Mouse (Mus musculus): Measurements from ENCODE around the gene Sprr2f. TPM values are rescaled to one million over a fixed set of nuclear protein-coding genes. Genes with fewer than 3 reads are reported as not detected.

Gene Sprr2f
- polyA plus RNA-seq, 1 experiment = not detected

DNA sequence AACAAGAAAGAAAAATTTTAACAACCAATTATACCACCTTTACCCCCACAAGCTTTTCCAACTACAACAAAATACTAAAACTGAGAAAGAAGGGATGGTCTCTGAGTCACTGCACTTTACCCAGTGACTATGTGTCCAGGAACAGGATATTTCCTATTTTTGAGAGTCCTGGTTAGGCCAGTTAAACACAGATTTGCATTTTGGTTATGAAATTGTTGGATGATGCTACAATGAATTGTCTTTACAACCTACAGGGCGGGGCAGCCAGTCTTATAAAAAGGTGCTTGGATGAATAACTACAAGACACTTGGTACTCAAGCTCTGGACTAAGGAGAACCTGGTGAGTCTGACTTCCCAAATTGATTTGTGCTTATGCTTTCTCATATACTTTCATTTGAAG is 20.4 kb downstream of the Sprr2f start, which contains the start of gene Sprr2h:
Gene Sprr2h (plus strand): TSS at position 301 of the 400 bp plus-strand sequence.
- DNase-seq = no peak
- no peak within 1 kb of the TSS for H3K4me3 ChIP-seq (replicated peaks; ENCODE audit: insufficient read depth, low read depth, low read length)
- 72% methylated on average over 1 of the region's 1 CpGs for WGBS
- H3K27ac ChIP-seq (ENCODE audit: insufficient read depth, low read length) = no peak within 1 kb of the TSS
- no peaks in the 10 kb centered on the region for H3K27me3 ChIP-seq (ENCODE audit: control insufficient read depth, insufficient read depth, low read length)
- TF ChIP-seq CTCF (IDR thresholded peaks at IDR 0.05; ENCODE audit: borderline replicate concordance, insufficient read depth, low read depth, low read length) (no peak), POLR2A (IDR thresholded peaks at IDR 0.05; ENCODE audit: borderline replicate concordance, insufficient read depth, low read length) (no peak)
- no peaks in the 10 kb centered on the region for H3K4me1 ChIP-seq (ENCODE audit: control insufficient read depth, insufficient read depth, low read length)

DNA sequence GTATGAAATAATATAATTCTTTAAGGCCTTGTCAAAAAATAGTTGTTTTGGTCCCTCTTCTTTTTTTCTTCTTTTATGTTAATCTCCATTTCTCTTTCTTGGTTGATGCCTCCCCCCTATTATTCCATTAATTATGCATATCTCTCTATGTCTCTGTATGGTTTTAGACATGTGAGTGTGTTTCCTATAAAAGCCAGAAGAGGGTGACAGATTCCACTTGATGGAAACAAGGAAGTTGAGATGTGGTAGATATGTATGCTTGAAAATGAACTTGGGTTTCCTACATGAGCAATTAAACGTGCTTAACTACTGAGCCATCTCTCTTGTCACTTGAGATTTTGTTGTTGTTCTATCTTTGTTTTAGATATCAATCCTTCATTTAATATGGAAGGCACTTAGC is 29.3 kb downstream of the Sprr2f start:
- WGBS = 45% methylated on average over 1 of the region's 1 CpGs
- TF ChIP-seq POLR2A (IDR thresholded peaks at IDR 0.05; ENCODE audit: borderline replicate concordance, insufficient read depth, low read length) (no peak), CTCF (IDR thresholded peaks at IDR 0.05; ENCODE audit: borderline replicate concordance, insufficient read depth, low read depth, low read length) (no peak)
- no peaks in the 10 kb centered on the region for H3K4me1 ChIP-seq (ENCODE audit: control insufficient read depth, insufficient read depth, low read length)
- DNase-seq = no peak
- H3K27me3 ChIP-seq (ENCODE audit: control insufficient read depth, insufficient read depth, low read length) = no peaks in the 10 kb centered on the region
- H3K27ac ChIP-seq (ENCODE audit: insufficient read depth, low read length) = no peak overlapping the region
- H3K4me3 ChIP-seq (replicated peaks; ENCODE audit: insufficient read depth, low read depth, low read length) = no peak overlapping the region

DNA sequence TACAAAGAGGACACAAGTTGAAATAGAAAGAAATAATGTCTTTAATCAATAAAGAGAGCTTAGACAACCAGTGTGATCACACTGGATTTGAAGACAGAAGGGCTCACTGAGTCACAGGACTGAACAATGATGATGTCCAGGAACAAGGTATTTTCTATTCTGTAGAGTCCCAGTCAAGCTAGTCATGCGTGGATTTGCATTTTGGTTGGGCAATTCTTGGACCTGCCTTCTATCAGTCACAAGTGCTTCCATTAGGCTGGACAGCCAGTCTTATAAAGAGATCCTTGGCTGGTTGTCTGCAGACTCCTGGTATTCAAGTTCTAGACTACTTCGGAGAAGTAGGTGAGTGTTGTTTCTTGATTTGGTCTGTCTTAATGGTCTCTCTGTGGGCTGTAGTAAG is 42.7 kb downstream of the Sprr2f start, which contains the start of gene Sprr2i:
Gene Sprr2i (plus strand): TSS at position 301 of the 400 bp plus-strand sequence.
- Histone ChIP-seq H3K27me3 (ENCODE audit: control insufficient read depth, insufficient read depth, low read length) (no peaks in the 10 kb centered on the region), H3K4me1 (ENCODE audit: control insufficient read depth, insufficient read depth, low read length) (no peaks in the 10 kb centered on the region), H3K27ac (ENCODE audit: insufficient read depth, low read length) (no peak within 1 kb of the TSS), H3K4me3 (replicated peaks; ENCODE audit: insufficient read depth, low read depth, low read length) (no peak within 1 kb of the TSS)
- DNase-seq = no peak
- TF ChIP-seq CTCF (IDR thresholded peaks at IDR 0.05; ENCODE audit: borderline replicate concordance, insufficient read depth, low read depth, low read length) = no peak
- TF ChIP-seq POLR2A (IDR thresholded peaks at IDR 0.05; ENCODE audit: borderline replicate concordance, insufficient read depth, low read length) = no peak
- 93% methylated on average over 2 of the region's 2 CpGs for WGBS

Other genes with a start within 250 kb of the Sprr2f start
- not detected in 2 replicates for gene Prr9, start 241.2 kb upstream of the Sprr2f start, polyA plus RNA-seq (2012; rRNA removed)
- gene Lelp1, start 222.4 kb upstream of the Sprr2f start, polyA plus RNA-seq (2012; rRNA removed) = not detected in 2 replicates
- not detected in 2 replicates for gene Sprr2a1, start 149.4 kb upstream of the Sprr2f start, polyA plus RNA-seq (2012; rRNA removed)
- gene Sprr2a2, start 149.3 kb upstream of the Sprr2f start, polyA plus RNA-seq (2012; rRNA removed) = 1.3 and 1.7 TPM in 2 replicates
- gene Sprr2a3, start 79.8 kb upstream of the Sprr2f start, polyA plus RNA-seq (2012; rRNA removed) = not detected in 2 replicates
- 0.14 TPM in 1 of 2 replicates, not detected in the other for gene Sprr2b, start 48.6 kb upstream of the Sprr2f start, polyA plus RNA-seq (2012; rRNA removed)
- not detected in 2 replicates for gene Sprr2d, start 26.0 kb upstream of the Sprr2f start, polyA plus RNA-seq (2012; rRNA removed)
- not detected in 2 replicates for gene Sprr2e, start 13.0 kb upstream of the Sprr2f start, polyA plus RNA-seq (2012; rRNA removed)
- gene Sprr2h, start 20.5 kb downstream of the Sprr2f start, polyA plus RNA-seq (2012; rRNA removed) = not detected in 2 replicates
- gene Sprr2i, start 42.8 kb downstream of the Sprr2f start, polyA plus RNA-seq (2012; rRNA removed) = not detected in 2 replicates
- not detected in 2 replicates for gene Sprr2j-ps, start 52.9 kb downstream of the Sprr2f start, polyA plus RNA-seq (2012; rRNA removed)
- gene Gm9774, start 64.2 kb downstream of the Sprr2f start, polyA plus RNA-seq (2012; rRNA removed) = 9.8 and 9.9 TPM in 2 replicates
- gene Sprr2k, start 67.4 kb downstream of the Sprr2f start, polyA plus RNA-seq (2012; rRNA removed) = not detected in 2 replicates
- gene Sprr1b, start 73.6 kb downstream of the Sprr2f start, polyA plus RNA-seq (2012; rRNA removed) = not detected in 2 replicates
- gene Sprr3, start 93.5 kb downstream of the Sprr2f start, polyA plus RNA-seq (2012; rRNA removed) = not detected in 2 replicates
- gene Sprr1a, start 120.7 kb downstream of the Sprr2f start, polyA plus RNA-seq (2012; rRNA removed) = 0.70 and 0.95 TPM in 2 replicates
- gene Sprr4, start 135.3 kb downstream of the Sprr2f start, polyA plus RNA-seq (2012; rRNA removed) = not detected in 2 replicates
- gene 2310046K23Rik, start 169.3 kb downstream of the Sprr2f start, polyA plus RNA-seq (2012; rRNA removed) = not detected in 2 replicates
- gene Ivl, start 208.5 kb downstream of the Sprr2f start, polyA plus RNA-seq (2012; rRNA removed) = not detected in 2 replicates
- not detected in 2 replicates for gene Smcp, start 223.8 kb downstream of the Sprr2f start, polyA plus RNA-seq (2012; rRNA removed)
- gene 2210017I01Rik, start 242.3 kb downstream of the Sprr2f start, polyA plus RNA-seq (2012; rRNA removed) = not detected in 2 replicates